Mouse (Mus musculus) forebrain, embryonic 12.5 days (tissue): ENCODE measurements around the gene H2afy. TPM values are rescaled to one million over a fixed set of nuclear protein-coding genes. Genes with fewer than 3 reads are reported as not detected.

ENCODE experiments used
- polyA plus RNA-seq: library from polyadenylated mRNA; unstranded; fragments of >200 nt; fragmentation: Nextera tagmentation; extraction: Ambion mirVana; gene quantifications from 2 replicates; pipeline ENCODE4 v1.2.1, GENCODE M21; 2016

H2afy gene
- polyA plus RNA-seq, 1 experiment from 2014 or later = 663 TPM

Other genes with a start within 250 kb of the H2afy start
- 0.64 and 0.77 TPM in 2 replicates for gene Tifab, start 42.5 kb upstream of the H2afy start, polyA plus RNA-seq
- 16.2 and 19.5 TPM in 2 replicates for gene Neurog1, start 115.8 kb upstream of the H2afy start, polyA plus RNA-seq
- gene Cxcl14, start 160.2 kb upstream of the H2afy start, polyA plus RNA-seq = 19.5 and 26.3 TPM in 2 replicates